Mouse (Mus musculus) heart, postnatal 0 days (tissue): ENCODE results near the gene Fstl1. TPM values are rescaled to one million over a fixed set of nuclear protein-coding genes. Genes with fewer than 3 reads are reported as not detected.
A peak's percentile ranks its signal among the peaks of the same experiment; 100 is the strongest.

ENCODE experiments used
- ATAC-seq: fragments of 200-750 bp; cut with Nextera tagmentation; 2 replicates; pipeline ENCODE4 v1.8.0; 2017; ENCODE audit warnings: low read depth, moderate number of reproducible peaks, moderate library complexity; ENCODE audit not compliant: insufficient read depth
- DNase-seq: peaks from one replicate; pipeline ENCODE4 v3.0.0-alpha.2; 2016; ENCODE audit warnings: low spot score
- H3K27ac ChIP-seq: fragments of 300-500 bp; sonication (generic); 2 replicates; pipeline ENCODE4 v1.5.1; 2014; ENCODE audit warnings: low read depth, mild to moderate bottlenecking
- H3K27me3 ChIP-seq: fragments of 300-500 bp; sonication (generic); 2 replicates; pipeline ENCODE4 v1.6.1; 2014; ENCODE audit warnings: low read length, mixed read lengths; ENCODE audit not compliant: control insufficient read depth, insufficient read depth
- H3K36me3 ChIP-seq: fragments of 300-500 bp; sonication (generic); replicated peaks from 2 replicates; pipeline ENCODE4 v1.6.1; 2014; ENCODE audit warnings: low read length, mixed read lengths; ENCODE audit not compliant: control insufficient read depth, insufficient read depth
- H3K4me1 ChIP-seq: fragments of 300-500 bp; sonication (generic); 2 replicates; pipeline ENCODE4 v1.6.1; 2014; ENCODE audit warnings: antibody characterized with exemption; ENCODE audit not compliant: control insufficient read depth, insufficient read depth
- H3K4me2 ChIP-seq: fragments of 300-500 bp; sonication (generic); 2 replicates; pipeline ENCODE4 v1.6.1; 2014; ENCODE audit warnings: low read depth, mild to moderate bottlenecking, low read length, moderate library complexity
- H3K4me3 ChIP-seq: fragments of 300-500 bp; sonication (generic); 2 replicates; pipeline ENCODE4 v1.5.1; 2014; ENCODE audit warnings: low read depth, low read length
- H3K9ac ChIP-seq: fragments of 300-500 bp; sonication (generic); replicated peaks from 2 replicates; pipeline ENCODE4 v1.6.1; 2014; ENCODE audit warnings: low read depth, low read length, mixed read lengths
- H3K9me3 ChIP-seq: fragments of 300-500 bp; sonication (generic); replicated peaks from 2 replicates; pipeline ENCODE4 v1.6.1; 2016; ENCODE audit warnings: low read length; ENCODE audit not compliant: control insufficient read depth
- CTCF ChIP-seq: IDR thresholded peaks from 2 replicates; pipeline ENCODE4 v1.5.1; 2016; ENCODE audit warnings: antibody characterized with exemption, control low read depth, low read depth
- EP300 ChIP-seq: IDR thresholded peaks from 2 replicates; pipeline ENCODE4 v1.6.1; 2016; ENCODE audit warnings: antibody characterized with exemption, low read depth
- WGBS: fragments of 180-500 bp; shearing (Covaris S2); extraction: QIAGEN DNeasy Blood & Tissue Kit; methylation state at CpG from one replicate; pipeline ENCODE4 v1.1.7; 2014; 5-methylcytosine and 5-hydroxymethylcytosine counted together
- polyA plus RNA-seq: library from polyadenylated mRNA; unstranded; fragments of >200 nt; fragmentation: Nextera tagmentation; extraction: Ambion mirVana; gene quantifications from 2 replicates; pipeline ENCODE4 v1.2.1, GENCODE M21; 2015
- total RNA-seq: library from RNA; depleted of rRNA; stranded (reverse); fragments of >200 nt; gene quantifications from 2 replicates; pipeline ENCODE4 v1.2.3, GENCODE M21; 2014; ENCODE audit warnings: low replicate concordance

Gene Fstl1
- total and polyA plus RNA-seq, 2 experiments from 2014 or later = 272 to 316 TPM

DNA sequence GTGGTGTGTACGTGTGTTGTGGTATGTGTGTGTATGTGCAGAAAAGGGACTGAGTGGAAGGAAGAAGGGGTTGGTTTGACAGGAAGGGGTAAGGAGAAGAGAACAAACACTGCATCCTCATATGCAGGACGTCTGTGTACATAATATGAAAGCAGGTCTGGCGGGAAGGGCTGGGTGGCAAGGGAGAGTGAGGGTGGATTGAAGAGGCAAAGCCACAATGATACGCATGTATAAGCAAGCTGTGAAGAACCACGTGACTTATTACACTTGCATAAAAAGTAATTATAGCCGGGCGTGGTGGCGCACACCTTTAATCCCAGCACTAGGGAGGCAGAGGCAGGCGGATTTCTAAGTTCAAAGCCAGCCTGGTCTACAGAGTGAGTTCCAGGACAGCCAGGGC is 89.2 kb downstream of the Fstl1 start:
- no peak overlapping the region for H3K4me3 ChIP-seq
- no peak overlapping the region for H3K9ac ChIP-seq
- no peaks in the 10 kb centered on the region for H3K36me3 ChIP-seq
- TF ChIP-seq EP300 = no peak
- no peak for TF ChIP-seq CTCF
- no peaks in the 10 kb centered on the region for H3K9me3 ChIP-seq
- no peak overlapping the region for H3K27ac ChIP-seq
- DNase-seq (no peak), ATAC-seq (no peak)
- peaks cover 21% of the 10 kb centered on the region for H3K4me1 ChIP-seq
- no peaks in the 10 kb centered on the region for H3K27me3 ChIP-seq
- WGBS = 92% methylated on average over 9 of the region's 9 CpGs
- H3K4me2 ChIP-seq = no peak overlapping the region

DNA sequence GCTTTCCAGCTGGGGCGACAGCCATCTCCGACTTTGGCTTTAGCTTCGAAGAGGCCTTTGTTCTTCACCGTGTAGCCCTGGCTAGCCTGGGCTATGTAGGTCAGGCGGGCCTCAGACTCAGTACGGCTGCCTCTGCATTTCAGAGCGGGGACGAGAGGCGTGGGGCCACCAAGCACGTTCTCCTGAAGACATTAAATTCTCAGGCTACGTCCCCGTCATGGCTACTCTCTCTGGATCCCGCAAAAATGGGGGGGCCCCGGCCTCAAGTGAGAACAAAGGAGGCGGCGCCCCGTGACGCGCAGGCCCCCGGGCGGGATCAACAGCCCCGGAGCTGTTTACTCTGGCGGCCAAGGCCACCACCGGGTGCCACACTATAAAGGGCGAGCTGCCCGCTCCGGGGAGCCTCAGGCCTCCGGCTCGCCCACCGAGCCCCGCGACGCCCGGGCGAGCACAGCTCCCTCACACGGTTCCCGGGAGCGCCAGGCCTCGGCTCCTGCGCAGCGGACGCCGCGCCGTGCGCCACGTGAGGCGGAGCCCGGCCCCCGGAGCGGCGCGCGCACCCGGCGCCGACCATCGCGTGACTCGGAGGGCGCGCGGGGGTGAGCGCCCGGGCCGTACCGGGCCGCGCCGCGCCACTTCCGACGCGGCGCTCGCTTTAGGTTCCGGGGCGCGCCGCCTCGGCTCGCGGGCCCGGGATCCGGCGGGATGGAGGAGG is 91.3 kb downstream of the Fstl1 start, which contains the start of gene Lrrc58:
TSS of gene Lrrc58 (plus strand) at position 599 of the 715 bp plus-strand sequence.
- Histone ChIP-seq H3K9me3 (no peaks in the 10 kb centered on the region), H3K4me3 (peak within 1 kb of the TSS; percentile 81), H3K4me1 (peaks cover 28% of the 10 kb centered on the region), H3K9ac (peak within 1 kb of the TSS; percentile 91), H3K4me2 (peak within 1 kb of the TSS; percentile 78), H3K36me3 (no peaks in the 10 kb centered on the region), H3K27me3 (no peaks in the 10 kb centered on the region), H3K27ac (peak within 1 kb of the TSS; percentile 95)
- DNase-seq = peak; percentile 70
- ATAC-seq = peak; percentile 92
- WGBS = 2% methylated on average over 75 of the region's 86 CpGs
- TF ChIP-seq EP300 (0 out of 2 replicates have a peak, but pooled peaks have one; percentile 37), CTCF (no peak)

DNA sequence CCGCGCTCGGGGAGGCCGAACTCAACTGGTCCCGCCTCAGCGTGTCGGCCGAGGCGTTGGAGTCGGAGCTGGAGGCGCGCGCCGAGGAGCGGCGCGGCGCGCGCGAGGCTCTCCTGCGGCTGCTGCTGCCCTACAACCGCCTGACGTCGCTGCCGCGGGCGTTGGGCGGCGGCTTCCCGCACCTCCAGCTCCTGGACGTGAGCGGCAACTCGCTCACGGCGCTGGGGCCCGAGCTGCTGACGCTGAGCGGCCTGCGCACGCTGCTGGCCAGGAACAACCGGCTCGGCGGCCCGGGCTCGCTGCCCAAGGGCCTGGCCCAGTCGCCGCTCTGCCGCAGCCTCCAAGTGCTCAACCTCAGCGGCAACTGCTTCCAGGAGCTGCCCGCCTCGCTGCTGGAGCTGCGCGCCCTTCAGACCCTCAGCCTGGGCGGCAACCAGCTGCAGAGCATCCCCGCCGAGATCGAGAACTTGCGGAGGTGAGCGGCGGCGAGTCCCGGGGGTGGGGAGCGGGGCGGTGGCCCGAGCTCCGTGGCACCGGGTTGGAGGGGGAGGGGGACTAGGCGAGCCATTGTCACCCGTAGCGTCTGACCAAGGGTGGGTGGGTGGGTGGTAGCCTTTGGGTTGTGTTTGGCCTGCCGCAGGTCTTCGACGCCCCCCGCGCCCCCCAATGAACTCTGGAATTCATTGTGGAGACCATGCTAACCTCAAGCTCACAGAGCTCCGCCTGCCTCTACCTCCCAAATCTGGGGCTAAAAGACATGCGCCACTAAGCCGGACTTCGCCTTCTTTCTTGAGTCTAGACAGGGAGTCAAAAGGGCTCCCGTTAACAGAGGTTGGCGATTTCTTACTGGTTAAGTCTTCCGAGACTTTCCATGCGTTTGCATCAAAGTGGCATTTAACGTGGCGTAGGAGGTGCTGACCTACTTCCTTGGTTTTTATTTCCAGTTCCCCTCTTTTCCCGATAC is 92.1 kb downstream of the Fstl1 start:
- no peaks in the 10 kb centered on the region for H3K36me3 ChIP-seq

DNA sequence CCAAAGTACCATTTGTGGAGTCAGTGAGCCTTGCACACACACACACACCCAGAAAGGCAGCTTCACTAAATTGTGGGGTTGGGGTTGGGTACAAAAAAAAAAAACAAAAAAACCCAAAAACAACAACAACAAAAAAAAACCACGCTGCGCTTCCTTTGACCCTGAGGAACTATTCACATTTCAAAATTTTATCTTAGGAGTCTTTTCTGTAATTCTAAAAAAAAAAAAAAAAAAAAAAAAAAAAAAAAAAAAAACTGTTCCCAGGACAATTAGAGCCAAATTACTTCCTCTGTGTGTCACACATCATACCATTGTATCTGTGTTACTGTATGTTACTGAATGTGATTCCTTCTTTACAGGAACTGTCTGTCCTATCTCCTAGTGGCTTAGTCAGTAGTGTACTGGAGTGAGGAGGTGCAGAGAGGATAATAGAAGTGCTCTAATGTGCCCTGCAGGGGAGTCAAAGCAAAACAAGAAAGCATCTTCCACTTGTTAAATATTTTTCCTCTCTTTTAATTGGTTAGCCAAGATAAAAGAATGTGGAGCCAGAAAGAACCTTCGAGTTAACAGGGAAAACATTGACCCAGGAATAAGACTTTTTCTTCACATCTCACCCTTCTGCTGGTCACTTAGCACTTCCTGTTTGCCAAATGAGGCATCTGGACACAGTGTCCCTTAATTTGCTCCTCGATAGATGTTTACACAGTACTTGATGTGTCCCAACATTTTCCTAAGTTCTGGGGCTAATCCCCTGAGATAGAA is 93.0 kb downstream of the Fstl1 start:
- Histone ChIP-seq H3K4me3 (peak overlapping the region; percentile 81), H3K9ac (peak overlapping the region; percentile 91), H3K36me3 (no peaks in the 10 kb centered on the region), H3K9me3 (no peaks in the 10 kb centered on the region), H3K4me1 (peaks cover 31% of the 10 kb centered on the region), H3K27ac (peak overlapping the region; percentile 95), H3K27me3 (no peaks in the 10 kb centered on the region), H3K4me2 (peak overlapping the region; percentile 78)
- 11% methylated on average over 4 of the region's 4 CpGs for WGBS
- DNase-seq = peak; percentile 69
- ATAC-seq = no peak
- TF ChIP-seq EP300 = no peak
- no peak for TF ChIP-seq CTCF

More for the DNA sequence above, 92.1 kb downstream of the Fstl1 start:
- Histone ChIP-seq H3K4me2 (peak overlapping the region; percentile 78), H3K27ac (peak overlapping the region; percentile 95), H3K4me3 (peak overlapping the region; percentile 81), H3K9me3 (no peaks in the 10 kb centered on the region), H3K9ac (peak overlapping the region; percentile 91), H3K27me3 (no peaks in the 10 kb centered on the region), H3K4me1 (peaks cover 28% of the 10 kb centered on the region)
- under 1% methylated on average over 81 of the region's 87 CpGs for WGBS
- no peak for DNase-seq
- ATAC-seq = peak; percentile 49
- TF ChIP-seq EP300 (no peak), CTCF (no peak)

DNA sequence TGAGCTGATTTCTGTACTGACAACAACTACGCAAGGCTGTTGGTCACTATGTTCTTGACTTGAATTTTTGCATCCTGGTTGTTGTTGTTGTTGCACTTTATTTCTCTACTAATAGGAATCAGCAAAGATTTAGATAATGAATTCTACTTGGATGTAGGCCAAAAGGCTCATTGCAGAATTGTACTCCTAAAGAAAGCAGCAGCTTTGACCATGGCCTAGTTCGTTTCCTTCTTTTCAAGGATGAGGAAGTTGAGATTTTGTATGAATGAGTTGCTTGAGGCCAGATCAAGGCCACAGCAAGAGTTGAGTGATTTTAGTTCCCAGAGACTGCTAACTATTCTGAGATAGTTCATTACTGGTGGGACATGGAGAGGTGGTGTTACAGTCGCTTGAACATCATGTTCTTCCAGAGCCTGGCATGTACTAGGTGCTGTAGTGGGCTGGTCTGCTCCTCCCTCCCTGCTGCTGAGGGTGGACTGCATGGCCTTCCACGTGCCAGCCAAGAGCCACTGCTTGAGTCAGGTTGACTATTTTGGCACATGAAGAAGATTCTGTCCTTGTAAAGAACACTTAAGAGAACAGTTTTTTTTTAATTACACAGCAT is 94.5 kb downstream of the Fstl1 start:
- Histone ChIP-seq H3K36me3 (no peaks in the 10 kb centered on the region), H3K4me1 (peaks cover 37% of the 10 kb centered on the region), H3K9ac (no peak overlapping the region), H3K27ac (peak overlapping the region; percentile 72), H3K4me3 (0 out of 2 replicates have a peak overlapping the region, but pooled peaks have one; percentile 5), H3K27me3 (no peaks in the 10 kb centered on the region), H3K9me3 (no peaks in the 10 kb centered on the region), H3K4me2 (peak overlapping the region; percentile 46)
- no peak for TF ChIP-seq CTCF
- no peak for TF ChIP-seq EP300
- peak; percentile 79 for DNase-seq
- WGBS = 39% methylated on average over 4 of the region's 4 CpGs
- peak; percentile 68 for ATAC-seq
